19 mouse cellular contexts compared by ENCODE assay signal in genomic region chr4:46590810-46591209, GRCm38 (mm10). TPM values are rescaled to one million over a fixed set of nuclear protein-coding genes. Genes with fewer than 3 reads are reported as not detected.
DNase-seq lines count a peak whose midpoint lies in the region; ATAC-seq and TF ChIP-seq lines count a peak whose summit lies in the region.
"Had no signal": no experiment of that assay in that cellular context is flagged by ENCODE, and none has a peak within 500 bp of the region (broad histone marks: within the 10 kb centered on the region; RNA-seq: fewer than 3 reads in every experiment).

No protein-coding gene starts in this region.

- 8% methylated on average over 4 of the region's 4 CpGs for WGBS in liver, embryonic 12.5 days (ENCODE audit: insufficient replicate concordance)
- WGBS in liver, postnatal 0 days (ENCODE audit: insufficient replicate concordance): 31% methylated on average over 4 of the region's 4 CpGs
- 9% methylated on average over 4 of the region's 4 CpGs for WGBS in bone marrow, adult 2 months
- 12% methylated on average over 4 of the region's 4 CpGs for WGBS in liver, embryonic 13.5 days (ENCODE audit: insufficient replicate concordance)

- peaks cover 2% of the 10 kb centered on the region; the same call in 1 of the 2 replicates for H3K27me3 ChIP-seq in liver, embryonic 12.5 days (replicated peaks)
- no peaks in the 10 kb centered on the region; the same call in 1 of the 2 replicates for H3K27me3 ChIP-seq in liver, postnatal 0 days (ENCODE audit: insufficient read depth, low read length)
- H3K27me3 ChIP-seq in liver, embryonic 13.5 days: no peaks in the 10 kb centered on the region
- H3K27me3 ChIP-seq: embryonic facial prominence, embryonic 15.5 days; lung, embryonic 15.5 days; midbrain, embryonic 12.5 days; neural tube, embryonic 13.5 days had no signal

- TF ChIP-seq POLR2A in bone marrow, adult 2 months (IDR thresholded peaks at IDR 0.05; ENCODE audit: borderline replicate concordance, control insufficient read depth, low read depth, low read length): no peak

- peak; percentile 42; the same call in 1 of the 2 replicates for ATAC-seq in liver, embryonic 12.5 days
- no peak for ATAC-seq in liver, postnatal 0 days
- 0 out of 2 replicates have a peak, but pooled peaks have one; percentile 41 for ATAC-seq in liver, embryonic 13.5 days (ENCODE audit: low read depth)
- no peak for ATAC-seq in CD4-positive, CD25-positive, alpha-beta regulatory T cell, adult 4 months
- ATAC-seq: hindbrain, embryonic 16.5 days had no signal

- no peak overlapping the region for H3K4me2 ChIP-seq in liver, embryonic 12.5 days
- H3K4me2 ChIP-seq in liver, postnatal 0 days (ENCODE audit: low read depth, low read length): no peak overlapping the region
- no peak overlapping the region for H3K4me2 ChIP-seq in liver, embryonic 13.5 days
- H3K4me2 ChIP-seq: embryonic facial prominence, embryonic 15.5 days; lung, embryonic 15.5 days; midbrain, embryonic 12.5 days; neural tube, embryonic 13.5 days had no signal

- DNase-seq in liver, postnatal 0 days: no peak
- DNase-seq in liver, embryonic 13.5 days: no peak
- DNase-seq in kidney, postnatal 10 days: no peak
- no peak for DNase-seq in thymus, adult 18-20 months
- DNase-seq: heart, adult 2 months; heart, postnatal 36 days; kidney, adult 8-10 months; kidney, postnatal 36 days; left cerebral cortex, postnatal 4 days; thymus, postnatal 14 days had no signal

- TF ChIP-seq EP300 in liver, postnatal 0 days (IDR thresholded peaks at IDR 0.05; ENCODE audit: low read depth): no peak

- H3K9ac ChIP-seq in liver, embryonic 12.5 days: no peak overlapping the region
- no peak overlapping the region for H3K9ac ChIP-seq in liver, postnatal 0 days (replicated peaks)
- no peak overlapping the region for H3K9ac ChIP-seq in liver, embryonic 13.5 days
- H3K9ac ChIP-seq: embryonic facial prominence, embryonic 15.5 days; lung, embryonic 15.5 days; midbrain, embryonic 12.5 days; neural tube, embryonic 13.5 days had no signal

- H3K4me1 ChIP-seq in liver, embryonic 12.5 days: peaks cover 48% of the 10 kb centered on the region
- peaks cover 17% of the 10 kb centered on the region for H3K4me1 ChIP-seq in liver, postnatal 0 days (ENCODE audit: insufficient read depth)
- peaks cover 10% of the 10 kb centered on the region for H3K4me1 ChIP-seq in bone marrow, adult 2 months (ENCODE audit: control insufficient read depth, insufficient read depth, low read length)
- H3K4me1 ChIP-seq in liver, embryonic 13.5 days (replicated peaks): peaks cover 46% of the 10 kb centered on the region
- H3K4me1 ChIP-seq: embryonic facial prominence, embryonic 15.5 days; midbrain, embryonic 12.5 days; neural tube, embryonic 13.5 days had no signal

- TF ChIP-seq CTCF in liver, postnatal 0 days (IDR thresholded peaks at IDR 0.05; ENCODE audit: low read depth): no peak
- no peak for TF ChIP-seq CTCF in bone marrow, adult 2 months (IDR thresholded peaks at IDR 0.05; ENCODE audit: control insufficient read depth, insufficient read depth, low read length)

- no peaks in the 10 kb centered on the region for H3K9me3 ChIP-seq in liver, embryonic 12.5 days (replicated peaks)
- no peaks in the 10 kb centered on the region for H3K9me3 ChIP-seq in liver, postnatal 0 days (ENCODE audit: low read length)
- H3K9me3 ChIP-seq in liver, embryonic 13.5 days (replicated peaks): no peaks in the 10 kb centered on the region
- H3K9me3 ChIP-seq: embryonic facial prominence, embryonic 15.5 days; lung, embryonic 15.5 days; midbrain, embryonic 12.5 days; neural tube, embryonic 13.5 days had no signal

- H3K27ac ChIP-seq in liver, embryonic 12.5 days: no peak overlapping the region
- H3K27ac ChIP-seq in liver, postnatal 0 days (ENCODE audit: low read depth): no peak overlapping the region
- H3K27ac ChIP-seq in bone marrow, adult 2 months (ENCODE audit: control insufficient read depth, insufficient read depth, low read depth, low read length, poor library complexity): peak overlapping the region; percentile 25; the same call in 1 of the 2 replicates
- H3K27ac ChIP-seq in liver, embryonic 13.5 days: no peak overlapping the region
- H3K27ac ChIP-seq: embryonic facial prominence, embryonic 15.5 days; heart, adult 2 months; left cerebral cortex, adult 2 months; lung, embryonic 15.5 days; midbrain, embryonic 12.5 days; neural tube, embryonic 13.5 days had no signal

- no peak overlapping the region for H3K4me3 ChIP-seq in liver, embryonic 12.5 days
- H3K4me3 ChIP-seq in liver, postnatal 0 days (ENCODE audit: low read depth, low read length): no peak overlapping the region
- no peak overlapping the region for H3K4me3 ChIP-seq in bone marrow, adult 2 months (replicated peaks; ENCODE audit: control insufficient read depth, low read depth, low read length)
- no peak overlapping the region for H3K4me3 ChIP-seq in liver, embryonic 13.5 days (replicated peaks)
- H3K4me3 ChIP-seq: embryonic facial prominence, embryonic 15.5 days; heart, adult 2 months; left cerebral cortex, adult 2 months; lung, embryonic 15.5 days; midbrain, embryonic 12.5 days; neural tube, embryonic 13.5 days had no signal

- no peaks in the 10 kb centered on the region for H3K36me3 ChIP-seq in liver, embryonic 12.5 days
- H3K36me3 ChIP-seq in liver, postnatal 0 days (replicated peaks; ENCODE audit: insufficient read depth, low read length): no peaks in the 10 kb centered on the region
- no peaks in the 10 kb centered on the region for H3K36me3 ChIP-seq in liver, embryonic 13.5 days
- H3K36me3 ChIP-seq: embryonic facial prominence, embryonic 15.5 days; lung, embryonic 15.5 days; midbrain, embryonic 12.5 days; neural tube, embryonic 13.5 days had no signal

RNA-seq across cellular contexts. Expression of gene Coro2a, which starts 11.2 kb away (rescaled TPM):
- 4.9 and 5.2 TPM in 2 replicates for polyA plus RNA-seq in liver, embryonic 12.5 days (2016; fragmentation: Nextera tagmentation; extraction: Ambion mirVana)
- polyA plus RNA-seq in liver, postnatal 0 days (2015; fragmentation: Nextera tagmentation; extraction: Ambion mirVana): 1.7 and 2.2 TPM in 2 replicates
- 6.0 and 8.1 TPM in 2 replicates for polyA plus RNA-seq in bone marrow, adult 2 months (2011; ENCODE audit: insufficient read depth, insufficient read length, low replicate concordance, missing spikeins)
- polyA plus RNA-seq in liver, embryonic 13.5 days (2015; fragmentation: Nextera tagmentation; extraction: Ambion mirVana): 3.0 and 3.7 TPM in 2 replicates
- 100 to 1,000 TPM; 104 to 110 TPM for polyA plus RNA-seq in CD4-positive, CD25-positive, alpha-beta regulatory T cell, adult 4 months (2017; shearing (Covaris generic))

RNA-seq across cellular contexts. Expression of gene Trim14, which starts 54.9 kb away (rescaled TPM):
- 8.5 and 8.9 TPM in 2 replicates for polyA plus RNA-seq in liver, embryonic 12.5 days (2016; fragmentation: Nextera tagmentation; extraction: Ambion mirVana)
- polyA plus RNA-seq in liver, postnatal 0 days (2015; fragmentation: Nextera tagmentation; extraction: Ambion mirVana): 14.1 and 16.2 TPM in 2 replicates
- polyA plus RNA-seq in bone marrow, adult 2 months (2011; ENCODE audit: insufficient read depth, insufficient read length, low replicate concordance, missing spikeins): 4.7 and 4.8 TPM in 2 replicates
- 6.8 and 8.6 TPM in 2 replicates for polyA plus RNA-seq in liver, embryonic 13.5 days (2015; fragmentation: Nextera tagmentation; extraction: Ambion mirVana)
- 10 to 100 TPM; 33.2 to 35.8 TPM for polyA plus RNA-seq in CD4-positive, CD25-positive, alpha-beta regulatory T cell, adult 4 months (2017; shearing (Covaris generic))

RNA-seq across cellular contexts. Expression of gene Tbc1d2, which starts 59.2 kb away (rescaled TPM):
- 0.57 and 0.62 TPM in 2 replicates for polyA plus RNA-seq in liver, embryonic 12.5 days (2016; fragmentation: Nextera tagmentation; extraction: Ambion mirVana)
- polyA plus RNA-seq in liver, postnatal 0 days (2015; fragmentation: Nextera tagmentation; extraction: Ambion mirVana): 0.75 and 0.83 TPM in 2 replicates
- 2.7 and 4.6 TPM in 2 replicates for polyA plus RNA-seq in bone marrow, adult 2 months (2011; ENCODE audit: insufficient read depth, insufficient read length, low replicate concordance, missing spikeins)
- polyA plus RNA-seq in liver, embryonic 13.5 days (2015; fragmentation: Nextera tagmentation; extraction: Ambion mirVana): 0.46 and 0.56 TPM in 2 replicates
- polyA plus RNA-seq in CD4-positive, CD25-positive, alpha-beta regulatory T cell, adult 4 months (2017; shearing (Covaris generic)): under 1 TPM; 0.18 to 0.58 TPM

Comparison
In these comparisons a context has a peak if more than half of its experiments do, and no peak if none do; other contexts are left out.
1. ATAC-seq: peak in liver, embryonic 12.5 days (single experiment) and liver, embryonic 13.5 days (single experiment); none in liver, postnatal 0 days (single experiment) and CD4-positive, CD25-positive, alpha-beta regulatory T cell, adult 4 months (single experiment).
2. RNA of gene Coro2a, which starts 11.2 kb away (polyA plus RNA-seq): 104 to 110 TPM in CD4-positive, CD25-positive, alpha-beta regulatory T cell, adult 4 months; 6.0 to 8.1 TPM in bone marrow, adult 2 months, 4.9 to 5.2 TPM in liver, embryonic 12.5 days, 3.0 to 3.7 TPM in liver, embryonic 13.5 days and 1.7 to 2.2 TPM in liver, postnatal 0 days; every median in the first group is over 10 times any median in the second.